Mouse (Mus musculus): ENCODE data around the gene Gm8879.
A peak's percentile ranks its signal among the peaks of the same experiment; 100 is the strongest.
"Not testable (repeated sequence)": the region's sequence is repeated elsewhere in the genome, so short reads cannot be mapped to it uniquely, and the experiment has no call there.

The Gm8879 gene

DNA sequence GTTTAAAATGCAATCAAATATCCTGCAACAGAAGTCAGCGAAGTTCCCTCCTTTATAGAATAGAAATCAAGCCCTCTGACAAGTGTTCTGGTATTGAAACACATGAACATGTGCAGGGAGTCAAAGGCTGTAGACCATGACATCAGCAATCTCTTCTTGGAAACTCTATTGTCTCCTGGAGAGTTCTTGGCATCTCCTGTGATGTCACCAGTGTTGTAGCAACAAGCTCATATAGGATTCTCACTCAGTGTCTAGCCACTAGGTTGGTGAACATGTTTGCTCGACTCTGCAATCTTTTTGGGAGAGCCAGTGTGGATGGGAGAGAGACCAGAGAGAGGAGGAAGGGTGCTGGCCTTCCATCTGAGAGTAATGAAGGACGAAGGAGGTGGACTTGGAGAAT lies at the start of gene Gm8879:
TSS of gene Gm8879 (plus strand) at position 301 of the 400 bp plus-strand sequence.
- DNase-seq (ENCODE audit: low spot score in 2 of 2): not testable (repeated sequence)

DNA sequence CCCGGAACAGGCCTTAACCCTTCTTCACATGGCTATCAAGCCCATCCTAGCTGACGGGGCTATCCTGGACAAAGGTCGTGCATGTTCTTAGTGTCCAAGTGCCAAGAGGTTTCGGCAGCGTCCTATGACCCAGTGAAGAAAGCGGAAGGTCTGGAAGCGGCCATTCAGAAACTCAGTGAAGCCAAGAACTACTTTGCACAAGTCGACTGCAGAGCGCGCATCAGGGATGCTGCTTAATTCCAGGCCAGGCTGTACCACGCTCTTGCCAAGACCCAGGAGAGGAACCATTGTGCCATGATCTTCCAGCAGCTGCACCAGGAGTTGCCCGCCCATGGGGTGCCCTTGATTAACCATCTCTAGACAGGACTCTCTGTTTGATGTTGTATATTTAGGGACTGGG lies 10.6 kb downstream of the Gm8879 start:
- peak; percentile 11 to 59 for DNase-seq (ENCODE audit: low spot score in 2 of 2)

Measured in spleen, postnatal 4 days (tissue).